Mouse (Mus musculus): ENCODE measurements at regions not wholly inside any gene's neighbourhood (a gene's known extent, or its start where the extent isn't known, plus 50 kb on each side); places are given as distances from the start of the nearest gene placed in this dataset.

DNA sequence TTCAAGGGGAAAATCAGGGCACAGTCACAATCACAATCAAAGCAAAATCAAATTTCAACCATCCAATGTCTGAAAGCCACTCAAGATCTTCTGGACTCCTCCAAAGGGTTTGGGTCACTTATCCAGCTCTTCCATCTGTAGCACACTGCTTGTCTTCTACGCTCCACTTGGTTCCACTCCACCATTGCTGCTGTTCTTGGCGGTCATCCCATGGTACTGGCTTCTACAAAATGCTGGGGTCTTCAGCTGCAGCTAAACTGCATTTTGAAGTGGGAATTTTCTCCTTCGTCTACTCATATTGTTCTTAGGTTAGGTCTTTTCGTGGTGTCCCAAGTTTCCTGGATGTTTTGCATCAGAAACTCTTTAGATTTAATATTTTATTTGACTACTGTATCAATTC is 162.7 kb downstream of the Ice1 start:
- no peak for ATAC-seq (ENCODE audit: low read depth)

DNA sequence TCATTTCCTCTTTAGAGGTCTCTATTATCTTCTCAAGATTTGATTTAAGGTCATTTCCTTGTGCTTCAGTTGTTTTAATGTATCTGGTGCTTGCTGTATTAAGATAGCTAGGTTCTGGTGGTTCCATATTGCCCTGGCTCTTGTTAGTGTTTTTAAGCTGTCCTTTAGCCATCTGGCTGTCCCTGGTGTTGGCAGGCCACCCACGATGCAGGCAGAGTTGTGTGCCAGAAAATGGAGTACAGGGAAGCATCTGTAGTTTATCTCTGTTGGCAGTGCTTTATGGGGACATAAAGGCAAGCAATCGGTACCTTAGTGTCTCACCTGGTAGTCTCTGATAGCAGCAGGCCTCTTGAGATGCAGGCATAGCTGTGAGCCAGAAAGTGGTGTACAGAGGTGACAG is 162.1 kb downstream of the Ice1 start:
- Histone ChIP-seq H3K9ac (ENCODE audit: low read length) (no peak overlapping the region), H3K9me3 (ENCODE audit: control insufficient read depth, low read length) (no peaks in the 10 kb centered on the region), H3K4me2 (ENCODE audit: low read depth, low read length) (no peak overlapping the region), H3K36me3 (ENCODE audit: control insufficient read depth, insufficient read depth, low read length) (no peaks in the 10 kb centered on the region), H3K27ac (ENCODE audit: low read length) (no peak overlapping the region), H3K4me3 (ENCODE audit: low read length) (no peak overlapping the region), H3K4me1 (replicated peaks; ENCODE audit: control insufficient read depth, insufficient read depth, low read length) (no peaks in the 10 kb centered on the region), H3K27me3 (ENCODE audit: control insufficient read depth, insufficient read depth, low read depth, low read length) (no peaks in the 10 kb centered on the region)
- WGBS: 42% methylated on average over 2 of the region's 2 CpGs
- no peak for ATAC-seq (ENCODE audit: low read depth)

More for the DNA sequence above, 162.7 kb downstream of the Ice1 start:
- Histone ChIP-seq H3K9ac (ENCODE audit: low read length) (no peak overlapping the region), H3K36me3 (ENCODE audit: control insufficient read depth, insufficient read depth, low read length) (no peaks in the 10 kb centered on the region), H3K27me3 (ENCODE audit: control insufficient read depth, insufficient read depth, low read depth, low read length) (no peaks in the 10 kb centered on the region), H3K4me2 (ENCODE audit: low read depth, low read length) (no peak overlapping the region), H3K9me3 (ENCODE audit: control insufficient read depth, low read length) (no peaks in the 10 kb centered on the region), H3K4me3 (ENCODE audit: low read length) (no peak overlapping the region), H3K4me1 (replicated peaks; ENCODE audit: control insufficient read depth, insufficient read depth, low read length) (no peaks in the 10 kb centered on the region), H3K27ac (ENCODE audit: low read length) (no peak overlapping the region)
- 78% methylated on average over 4 of the region's 4 CpGs for WGBS

DNA sequence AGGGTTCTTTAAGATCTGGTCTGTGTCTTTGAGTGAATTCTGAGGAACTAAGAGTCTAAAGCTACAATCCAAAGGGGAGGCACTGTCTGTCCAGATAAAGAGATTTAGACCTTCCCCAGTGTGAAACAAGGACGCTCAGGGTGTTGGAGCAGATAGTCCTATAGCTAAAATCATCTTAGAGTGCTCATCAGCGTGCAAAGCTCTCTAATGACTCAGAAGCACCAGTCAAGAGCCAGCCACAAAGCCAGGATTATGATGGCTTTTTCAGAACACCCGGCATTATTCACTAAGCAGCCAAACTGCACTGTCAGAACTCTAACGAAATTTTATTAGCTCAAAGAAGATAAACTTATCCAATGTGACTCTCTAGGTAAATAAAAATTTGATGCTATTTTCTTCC is 138.1 kb downstream of the Ice1 start:
- Histone ChIP-seq H3K9me3 (ENCODE audit: control insufficient read depth, low read length) (no peaks in the 10 kb centered on the region), H3K4me3 (ENCODE audit: low read length) (no peak overlapping the region), H3K27me3 (ENCODE audit: control insufficient read depth, insufficient read depth, low read depth, low read length) (no peaks in the 10 kb centered on the region), H3K27ac (ENCODE audit: low read length) (no peak overlapping the region), H3K36me3 (ENCODE audit: control insufficient read depth, insufficient read depth, low read length) (no peaks in the 10 kb centered on the region), H3K4me2 (ENCODE audit: low read depth, low read length) (no peak overlapping the region), H3K9ac (ENCODE audit: low read length) (no peak overlapping the region), H3K4me1 (replicated peaks; ENCODE audit: control insufficient read depth, insufficient read depth, low read length) (no peaks in the 10 kb centered on the region)
- WGBS: 45% methylated on average over 4 of the region's 4 CpGs
- no peak for ATAC-seq (ENCODE audit: low read depth)

All from lung, embryonic 16.5 days (tissue).